Mouse (Mus musculus) heart, postnatal 14 days (tissue): ENCODE results near the gene Vmn2r40. TPM values are rescaled to one million over a fixed set of nuclear protein-coding genes. Genes with fewer than 3 reads are reported as not detected.
"Not testable (repeated sequence)": the region's sequence is repeated elsewhere in the genome, so short reads cannot be mapped to it uniquely, and the experiment has no call there.

Source experiments
- DNase-seq, 2 experiments: peaks; one replicate each; pipeline ENCODE4 v3.0.0; 2021 to 2022
- intact Hi-C: fragments of 180-260 bp; cut with DNase I; formaldehyde crosslinking; loops from one replicate; pipeline ENCODE4 v1.15.1; 2025
- long read RNA-seq, 2 experiments: library from polyadenylated mRNA; stranded (forward); transcript quantifications; one replicate each; pipeline ENCODE4 v2.0.0; 2021
- total RNA-seq, 2 experiments: library from RNA; stranded (reverse); gene quantifications; 2 replicates each; pipeline ENCODE4 v1.2.3; 2021

Vmn2r40 gene
- not detected for total RNA-seq
- long read RNA-seq, experiment 1 = 0 reads
- long read RNA-seq, experiment 2 = 0 reads

DNA sequence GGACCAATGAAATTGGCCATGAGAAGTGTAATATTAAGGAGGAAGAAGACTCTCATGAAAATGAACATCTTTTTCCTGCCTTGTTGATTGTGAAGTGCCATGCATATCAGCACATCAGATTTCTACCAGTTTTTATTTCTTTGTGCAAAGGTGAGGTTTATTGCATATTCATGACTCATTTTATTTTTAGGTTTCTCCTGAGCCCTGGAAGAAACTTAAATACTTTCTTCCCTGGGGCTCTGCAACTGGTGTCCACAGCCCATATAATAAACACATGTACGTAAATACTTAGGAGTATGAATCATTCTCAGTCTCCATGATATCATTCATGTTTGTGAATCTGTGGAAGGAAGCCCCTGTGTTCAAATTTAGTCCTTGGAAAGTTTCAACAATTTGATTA, at the start of gene Vmn2r40:
Vmn2r40 (minus strand) TSS at position 101 of the 400 bp plus-strand sequence.
- DNase-seq, intact Hi-C loops: not testable (repeated sequence)

Other genes starting within 250 kb of the Vmn2r40 start
- gene Vmn2r39, start 99.4 kb upstream of the Vmn2r40 start, total RNA-seq = not detected
- gene Vmn2r38, start 166.4 kb upstream of the Vmn2r40 start, total RNA-seq = not detected